Mouse (Mus musculus): ENCODE measurements around the gene Slc44a3. TPM values are rescaled to one million over a fixed set of nuclear protein-coding genes. Genes with fewer than 3 reads are reported as not detected.
"Not testable (repeated sequence)": the region's sequence is repeated elsewhere in the genome, so short reads cannot be mapped to it uniquely, and the experiment has no call there.

Gene Slc44a3
- total RNA-seq, 2 experiments from 2014 or later = not detected

- no peak for DNase-seq (ENCODE audit: extremely low spot score in 1 of 2, low spot score in 1 of 2)
Measured at GRCm38 (mm10) chr3:121553294-121553693, 21.1 kb upstream of the Slc44a3 start.

GRCm38 (mm10) chr3:121552723-121553122, 20.5 kb upstream of the Slc44a3 start:
- no peak for DNase-seq (ENCODE audit: extremely low spot score in 1 of 2, low spot score in 1 of 2)

DNA sequence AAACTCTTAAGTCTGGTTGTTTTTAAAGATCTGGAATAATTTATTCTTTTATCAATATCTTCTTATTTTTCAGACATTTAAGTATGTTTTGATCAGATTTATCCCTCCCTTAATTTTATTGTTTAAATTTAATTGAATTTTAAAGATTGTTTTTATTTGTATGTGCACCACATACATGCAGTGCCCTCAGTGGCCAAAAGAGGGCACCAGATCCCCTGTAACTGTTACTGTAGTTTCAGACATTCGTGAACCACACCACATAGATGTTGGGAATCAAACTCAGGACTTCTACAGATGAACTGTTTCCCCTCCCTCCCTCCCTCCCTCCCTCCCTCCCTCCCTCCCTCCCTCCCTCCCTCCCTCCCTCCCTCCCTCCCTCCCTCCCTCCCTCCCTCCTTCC, 18.2 kb upstream of the Slc44a3 start:
- peak in 1 of 2 experiments; percentile 64 for DNase-seq (ENCODE audit: extremely low spot score in 1 of 2, low spot score in 1 of 2)

DNA sequence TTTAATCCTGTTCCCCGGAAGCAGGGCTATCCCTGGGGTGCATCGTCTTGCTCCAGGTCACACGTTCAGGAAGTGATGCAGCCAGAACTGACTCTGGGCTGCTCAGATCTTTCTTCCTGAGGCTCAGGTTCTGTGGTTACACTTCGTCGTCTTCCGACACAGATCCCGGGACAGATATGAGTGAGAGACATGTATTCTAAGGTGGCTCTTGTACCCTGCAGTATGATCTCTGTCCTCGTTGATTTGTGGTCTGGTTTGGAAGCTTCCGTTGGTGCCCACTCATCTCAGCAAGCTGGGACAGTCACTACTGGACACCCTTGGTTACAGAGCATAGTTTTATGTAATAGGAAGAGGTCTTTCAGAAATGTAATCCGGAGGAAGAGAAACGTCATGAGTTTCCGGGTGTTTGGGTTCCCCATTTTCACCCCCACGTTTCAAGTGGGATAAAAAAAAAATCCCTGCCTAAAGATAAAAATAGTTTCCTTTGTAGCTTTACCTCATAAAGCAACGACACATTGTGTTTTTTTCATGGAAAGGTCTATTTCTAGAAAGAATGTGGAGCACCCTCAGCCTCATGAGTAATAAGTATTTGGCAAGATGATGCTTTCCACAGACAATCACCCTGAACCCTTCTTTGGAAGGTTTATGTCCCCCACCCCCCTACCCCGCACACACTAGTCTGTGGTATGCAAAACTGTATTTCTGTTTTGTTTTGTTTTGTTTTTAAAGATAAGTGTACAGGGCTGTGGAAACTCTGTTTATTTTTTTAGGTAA, 15.8 kb upstream of the Slc44a3 start:
- no peak for DNase-seq (ENCODE audit: extremely low spot score in 1 of 2, low spot score in 1 of 2)

DNA sequence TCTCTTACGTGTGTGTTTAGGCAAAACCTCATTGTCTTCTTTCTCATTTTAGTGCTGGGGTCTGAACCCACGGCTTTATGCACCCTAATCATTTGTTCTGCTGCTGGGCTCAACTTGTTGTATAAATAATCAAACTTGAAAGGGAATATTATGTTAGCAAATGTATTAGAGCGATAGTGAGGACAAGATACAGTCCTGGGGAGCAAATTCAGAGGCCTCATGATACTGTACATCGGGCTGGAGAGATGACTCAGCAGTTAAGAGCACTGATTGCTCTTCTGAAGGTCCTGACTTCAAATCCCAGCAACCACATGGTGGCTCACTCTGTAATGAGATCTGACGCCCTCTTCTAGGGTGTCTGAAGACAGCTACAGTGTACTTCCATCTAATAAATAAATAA, 8.4 kb upstream of the Slc44a3 start:
- no peak for DNase-seq (ENCODE audit: extremely low spot score in 1 of 2, low spot score in 1 of 2)

DNA sequence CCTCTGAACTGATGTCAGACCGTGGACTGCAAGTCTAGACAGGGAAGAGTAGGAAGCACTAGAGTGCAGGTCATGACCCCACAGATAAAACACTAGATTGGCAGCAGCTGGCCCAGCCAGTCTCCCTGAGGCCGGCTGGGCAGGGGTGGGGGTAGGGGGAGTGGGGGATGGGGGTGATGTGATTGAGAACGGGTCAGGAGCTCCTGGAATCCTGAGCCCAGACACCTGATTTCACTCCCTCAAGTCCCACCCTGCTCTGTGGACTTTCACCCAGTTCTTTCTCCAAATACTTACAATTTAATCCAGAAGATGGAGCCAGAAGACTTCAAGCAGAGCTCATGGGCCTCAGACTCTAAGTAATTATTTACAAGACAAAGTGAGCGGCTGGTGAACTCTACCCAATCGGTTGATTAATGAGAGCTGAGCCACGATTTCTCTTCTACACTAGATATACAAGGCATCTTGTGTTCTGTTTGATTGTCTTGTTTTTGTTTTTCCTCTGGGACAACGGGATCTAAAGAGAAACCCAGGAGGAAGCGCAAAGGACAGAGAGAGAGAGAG, 7.7 kb upstream of the Slc44a3 start:
- no peak for DNase-seq (ENCODE audit: extremely low spot score in 1 of 2, low spot score in 1 of 2)

DNA sequence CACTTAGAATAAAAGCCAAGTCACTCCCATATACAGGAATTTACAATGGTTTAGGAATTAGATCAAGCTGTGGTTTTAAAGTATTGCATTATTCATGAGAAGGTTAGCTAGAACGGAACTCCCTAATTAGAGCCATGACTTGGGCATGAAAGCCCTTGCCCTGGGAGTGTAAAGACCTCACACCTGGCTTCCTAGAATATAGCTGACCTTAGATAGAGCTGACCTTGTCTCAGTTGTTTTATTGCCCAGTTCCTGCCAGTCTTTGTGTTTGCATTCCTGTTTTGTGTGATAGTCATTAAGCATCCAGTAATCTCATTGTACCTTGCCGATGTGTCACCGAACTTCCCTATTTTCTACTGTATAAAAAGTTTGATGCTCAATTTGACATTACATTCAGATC, 6.6 kb upstream of the Slc44a3 start:
- DNase-seq (ENCODE audit: extremely low spot score in 1 of 2, low spot score in 1 of 2) = not testable (repeated sequence)

DNA sequence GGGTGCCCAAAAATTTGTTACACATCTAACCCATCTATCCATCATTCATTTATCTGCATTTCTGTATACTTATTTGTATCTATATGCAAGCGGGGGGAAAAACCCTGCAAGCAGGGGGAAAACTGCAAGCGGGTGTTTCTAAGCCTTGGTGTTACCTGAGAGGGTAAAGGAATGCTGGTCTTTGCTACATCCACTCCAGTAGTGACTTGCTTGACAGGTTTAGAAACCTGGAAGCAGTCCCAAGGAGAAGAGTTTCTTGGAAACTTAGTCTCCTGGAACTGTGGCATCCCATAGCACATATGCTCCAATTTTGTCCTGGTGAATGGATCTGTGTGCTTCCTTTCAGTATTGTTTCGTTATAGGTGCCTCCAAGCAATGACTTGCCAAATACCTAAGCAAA, 5.8 kb upstream of the Slc44a3 start:
- DNase-seq (ENCODE audit: extremely low spot score in 1 of 2, low spot score in 1 of 2) = no peak

- DNase-seq (ENCODE audit: extremely low spot score in 1 of 2, low spot score in 1 of 2) = no peak
Measured at GRCm38 (mm10) chr3:121536803-121537202, 4.6 kb upstream of the Slc44a3 start.

- DNase-seq (ENCODE audit: extremely low spot score in 1 of 2, low spot score in 1 of 2) = peak; percentile 25 to 63
Measured at GRCm38 (mm10) chr3:121535813-121536504, 3.8 kb upstream of the Slc44a3 start.

DNA sequence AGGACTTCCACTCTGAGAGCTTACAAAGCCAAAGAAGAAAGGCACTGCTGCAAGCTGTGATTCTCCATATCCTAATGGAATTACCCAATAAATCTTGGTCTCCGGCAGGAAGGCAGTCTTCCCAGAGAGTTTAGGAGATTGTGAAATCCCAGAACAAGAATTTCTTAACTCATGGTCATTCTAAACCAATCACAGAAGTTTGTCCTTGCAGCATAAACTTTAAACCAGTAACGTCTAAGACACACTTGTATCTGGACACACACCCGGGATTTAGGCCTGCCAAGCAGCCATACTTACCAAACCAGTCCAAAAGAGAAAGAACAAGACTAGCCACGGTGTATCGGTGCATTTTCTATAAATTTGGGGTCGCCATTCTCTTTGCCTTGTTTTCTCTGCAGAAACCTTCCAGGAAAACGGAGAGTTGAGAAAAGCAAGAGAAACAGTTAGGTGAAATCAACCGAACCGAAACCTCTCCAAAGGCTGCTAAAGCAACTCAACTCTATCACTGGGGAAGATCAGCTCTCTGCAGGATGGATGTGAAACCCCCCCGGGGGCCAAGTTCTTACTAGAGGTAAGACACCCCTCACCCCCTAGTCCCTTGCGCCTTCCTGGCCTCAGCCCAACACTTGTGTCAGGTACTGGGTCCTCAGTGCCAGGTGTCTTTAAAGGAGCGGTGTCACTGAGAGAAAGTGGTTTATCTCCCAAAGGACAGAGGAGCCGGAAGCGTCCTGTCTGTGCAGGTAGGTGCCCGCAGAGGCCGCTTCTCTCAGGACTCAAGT, 645 bp downstream of the Slc44a3 start:
- DNase-seq (ENCODE audit: extremely low spot score in 1 of 2, low spot score in 1 of 2) = no peak

GRCm38 (mm10) chr3:121530546-121531258, 1.5 kb downstream of the Slc44a3 start:
- no peak for DNase-seq (ENCODE audit: extremely low spot score in 1 of 2, low spot score in 1 of 2)

DNA sequence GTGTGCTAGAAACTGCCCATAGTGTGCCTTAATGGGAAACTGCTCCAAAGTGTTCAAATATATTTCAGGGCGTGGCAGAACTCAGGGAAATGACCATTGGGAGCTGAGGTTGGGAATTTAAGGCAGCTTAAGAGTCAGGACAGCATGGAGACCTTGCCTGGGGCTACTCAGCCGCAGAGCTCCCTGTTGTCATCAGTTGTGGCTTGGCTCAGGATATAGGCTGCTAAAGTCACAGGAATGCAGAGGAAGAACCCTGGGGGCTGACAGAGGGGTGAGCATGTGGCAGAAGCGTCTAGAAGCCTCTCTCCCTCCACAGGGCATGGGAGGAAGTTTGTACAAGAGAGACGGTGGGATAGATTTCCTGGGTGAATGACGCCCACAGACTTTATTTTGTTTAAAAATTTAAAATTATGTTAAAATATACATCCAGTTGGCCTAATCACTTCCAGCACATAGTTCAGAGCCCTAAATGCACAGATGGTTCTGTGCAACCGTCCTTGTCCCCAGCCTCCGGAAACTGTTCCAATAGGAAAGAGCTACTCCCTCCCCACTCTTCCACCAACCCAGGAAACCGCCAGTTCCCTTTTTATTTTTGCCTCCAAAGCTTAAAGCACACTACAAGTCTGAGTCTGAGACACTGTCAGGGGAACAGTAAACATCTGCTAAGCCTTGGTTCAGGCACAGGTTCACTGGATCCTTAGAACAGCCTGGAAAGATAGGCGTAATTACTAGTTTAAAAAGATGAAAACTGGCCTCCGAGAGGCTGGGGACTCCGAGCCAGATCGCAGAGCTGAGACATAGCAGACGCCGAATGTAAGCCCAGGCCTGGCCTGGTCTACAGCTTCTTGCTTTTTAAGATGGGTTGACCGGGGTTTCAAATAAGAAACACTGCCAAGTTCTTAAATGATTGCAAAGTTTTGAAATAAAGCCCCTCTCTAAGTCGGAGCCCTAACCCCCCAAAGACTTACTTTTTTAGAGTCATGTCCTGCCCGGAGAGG, 5.8 kb downstream of the Slc44a3 start:
- DNase-seq (ENCODE audit: extremely low spot score in 1 of 2, low spot score in 1 of 2) = no peak

DNA sequence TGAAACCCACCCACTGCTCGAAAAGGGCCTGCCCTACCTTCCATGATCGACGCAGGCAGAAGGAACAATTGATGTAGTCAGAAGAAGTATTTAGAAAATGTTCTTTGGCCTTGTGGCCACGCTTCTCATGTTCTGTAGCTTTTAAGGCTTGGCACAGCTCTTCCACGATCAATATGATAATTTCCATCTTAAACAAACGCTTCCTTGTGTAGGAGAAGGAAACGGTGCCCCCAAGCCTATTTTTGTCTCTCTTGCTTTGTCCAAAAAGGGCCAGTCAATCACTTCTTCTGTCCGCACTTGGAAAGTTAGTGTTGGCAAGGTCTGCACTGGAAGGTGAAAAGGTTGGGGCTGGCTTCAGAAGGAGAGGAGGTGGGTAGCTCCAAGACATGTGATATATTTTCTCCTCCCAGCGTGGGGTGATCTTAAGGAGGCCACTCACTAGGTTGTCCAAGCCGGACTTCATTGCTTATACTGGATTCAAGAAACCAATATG, 10.5 kb downstream of the Slc44a3 start:
- DNase-seq (ENCODE audit: extremely low spot score in 1 of 2, low spot score in 1 of 2) = no peak

- DNase-seq (ENCODE audit: extremely low spot score in 1 of 2, low spot score in 1 of 2) = no peak
Measured at GRCm38 (mm10) chr3:121521123-121521522, 11.1 kb downstream of the Slc44a3 start.

GRCm38 (mm10) chr3:121517030-121517429, 15.2 kb downstream of the Slc44a3 start:
- no peak for DNase-seq (ENCODE audit: extremely low spot score in 1 of 2, low spot score in 1 of 2)

GRCm38 (mm10) chr3:121509141-121509540, 23.1 kb downstream of the Slc44a3 start:
- no peak for DNase-seq (ENCODE audit: extremely low spot score in 1 of 2, low spot score in 1 of 2)

DNA sequence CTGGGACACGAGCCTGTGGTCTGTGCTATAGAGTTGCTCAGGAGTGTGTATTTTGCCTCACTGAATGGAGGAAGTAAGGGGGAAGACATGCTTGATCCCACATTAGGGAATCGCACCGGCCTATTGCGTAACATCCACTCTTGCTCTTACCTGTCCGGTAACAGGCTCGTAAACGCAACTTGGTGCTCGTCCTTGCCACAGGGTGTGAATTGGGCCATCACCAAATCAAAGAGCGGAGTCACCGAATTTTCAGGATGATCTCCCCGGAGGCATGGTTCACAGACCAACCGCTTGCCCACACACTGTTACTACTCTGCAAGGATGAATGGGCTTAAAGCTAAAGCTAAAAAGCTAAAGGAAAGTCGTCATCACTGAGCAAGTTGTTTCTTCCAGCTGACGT, 24.5 kb downstream of the Slc44a3 start:
- DNase-seq (ENCODE audit: extremely low spot score in 1 of 2, low spot score in 1 of 2) = no peak

DNA sequence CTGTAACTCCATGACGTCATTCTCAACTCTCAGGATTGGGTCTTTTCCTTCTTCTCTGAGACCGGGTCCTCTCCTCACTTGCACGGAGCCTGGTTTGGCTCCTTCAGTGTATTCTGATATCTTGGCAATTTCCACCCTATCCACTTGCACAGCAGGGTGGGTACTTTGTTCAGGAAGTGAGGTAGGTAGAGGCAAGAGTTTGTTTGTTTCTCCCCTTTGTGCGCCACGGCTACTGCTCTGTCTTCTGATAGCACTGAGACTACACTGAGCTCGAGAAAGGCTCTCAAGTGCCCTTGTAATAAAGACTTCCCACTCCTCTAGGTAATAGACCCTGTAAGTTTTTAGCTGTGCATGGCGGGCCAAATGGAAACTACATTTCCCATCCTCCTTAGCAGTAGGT, 25.4 kb downstream of the Slc44a3 start:
- no peak for DNase-seq (ENCODE audit: extremely low spot score in 1 of 2, low spot score in 1 of 2)

All from layer of hippocampus, postnatal 25 days (tissue).